Mouse (Mus musculus): ENCODE results near the gene Serpinb6a. TPM values are rescaled to one million over a fixed set of nuclear protein-coding genes. Genes with fewer than 3 reads are reported as not detected.
A peak's percentile ranks its signal among the peaks of the same experiment; 100 is the strongest.

Gene Serpinb6a
- 56.2 and 73.2 TPM in 2 replicates for polyA plus RNA-seq (2015; fragmentation: Nextera tagmentation; extraction: Ambion mirVana)

DNA sequence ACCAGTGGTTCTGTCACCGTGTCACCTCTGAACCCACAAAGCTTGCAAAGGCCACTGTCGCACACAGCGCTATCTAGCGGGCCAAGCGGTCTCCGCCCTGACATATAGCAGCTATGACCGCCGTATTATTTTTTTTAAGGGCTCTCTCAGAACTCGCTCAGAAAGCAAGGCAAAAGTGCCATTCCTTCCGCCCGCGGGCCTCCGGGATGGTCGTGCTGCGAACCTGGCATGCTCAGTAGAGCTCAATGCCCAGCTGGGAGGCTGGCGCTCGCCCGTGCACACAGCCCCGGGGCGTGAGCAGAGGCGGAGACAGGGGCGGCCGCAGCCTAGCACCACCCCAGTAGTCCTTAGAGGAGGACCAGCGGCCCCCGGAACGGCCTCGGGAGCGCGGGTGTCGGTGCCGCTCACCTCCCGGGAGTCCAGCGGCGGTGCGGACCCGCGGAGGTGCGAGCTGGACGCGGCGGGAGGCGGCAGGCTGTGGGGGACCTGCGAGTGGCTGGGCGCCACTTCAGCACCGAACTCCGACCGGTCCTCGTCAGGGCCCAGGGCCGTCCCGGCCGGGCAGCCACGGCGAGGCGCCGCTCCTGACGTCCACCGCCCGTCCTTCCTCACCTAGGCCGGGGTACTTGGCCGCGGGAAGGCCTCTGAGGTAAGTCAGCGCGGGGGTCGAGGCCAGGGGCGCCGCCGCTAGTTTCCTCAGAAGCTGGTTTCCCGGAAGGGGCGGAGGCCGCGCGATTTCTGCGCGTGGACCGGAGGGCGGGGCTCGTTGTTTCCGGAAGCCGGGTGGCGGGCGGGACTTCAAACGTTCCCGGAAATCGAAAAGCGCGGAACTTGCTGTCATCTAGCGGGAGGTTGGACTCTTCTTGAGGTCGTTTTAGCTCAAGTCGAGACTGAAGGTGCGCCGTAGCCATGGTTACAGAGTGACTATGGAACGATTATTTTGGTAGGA is at the start of gene Serpinb6a, which contains the start of gene Ripk1:
Gene Serpinb6a (minus strand): TSS at position 737 of the 949 bp plus-strand sequence.
Gene Ripk1 (plus strand): TSS at position 306 of the 949 bp plus-strand sequence.
- WGBS = under 1% methylated on average over 90 of the region's 92 CpGs
- H3K4me2 ChIP-seq (ENCODE audit: low read depth, low read length) = peak within 1 kb of the TSS; percentile 83
- ATAC-seq (ENCODE audit: low read depth) = peak; percentile 100
- H3K4me3 ChIP-seq (ENCODE audit: low read length) = peak within 1 kb of the TSS; percentile 95
- no peaks in the 10 kb centered on the region for H3K36me3 ChIP-seq (ENCODE audit: control insufficient read depth, insufficient read depth, low read length)
- no peaks in the 10 kb centered on the region for H3K9me3 ChIP-seq (ENCODE audit: control insufficient read depth, low read length)
- no peaks in the 10 kb centered on the region for H3K27me3 ChIP-seq (ENCODE audit: control insufficient read depth, insufficient read depth, low read depth, low read length)
- peak within 1 kb of the TSS; percentile 83 for H3K9ac ChIP-seq (ENCODE audit: low read length)
- H3K4me1 ChIP-seq (replicated peaks; ENCODE audit: control insufficient read depth, insufficient read depth, low read length) = peaks cover 3% of the 10 kb centered on the region; the same call in 1 of the 2 replicates
- H3K27ac ChIP-seq (ENCODE audit: low read length) = peak within 1 kb of the TSS; percentile 85

DNA sequence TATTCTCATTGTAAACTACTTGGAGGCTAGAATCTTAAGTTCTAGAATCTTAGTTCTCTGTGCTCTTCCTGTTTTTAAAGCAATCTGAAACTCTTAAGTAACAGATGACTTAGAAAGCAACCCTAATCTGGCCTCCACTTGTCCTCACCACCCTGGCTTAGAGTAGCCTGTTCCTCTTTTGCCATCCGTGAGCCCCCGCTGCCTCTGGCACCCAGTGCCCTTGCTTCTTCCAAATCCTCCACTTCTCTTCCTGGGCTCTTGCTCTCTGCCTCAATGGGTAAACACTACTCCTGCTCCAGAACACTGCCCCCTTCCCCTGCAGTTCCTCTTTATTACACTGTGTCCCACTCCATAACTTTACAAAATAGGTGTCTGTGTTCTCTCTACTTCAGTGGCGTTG is 49.1 kb upstream of the Serpinb6a start:
- Histone ChIP-seq H3K4me1 (replicated peaks; ENCODE audit: control insufficient read depth, insufficient read depth, low read length) (peaks cover 4% of the 10 kb centered on the region), H3K4me2 (ENCODE audit: low read depth, low read length) (no peak overlapping the region), H3K9me3 (ENCODE audit: control insufficient read depth, low read length) (no peaks in the 10 kb centered on the region), H3K36me3 (ENCODE audit: control insufficient read depth, insufficient read depth, low read length) (peaks cover 12% of the 10 kb centered on the region), H3K27me3 (ENCODE audit: control insufficient read depth, insufficient read depth, low read depth, low read length) (no peaks in the 10 kb centered on the region), H3K9ac (ENCODE audit: low read length) (no peak overlapping the region), H3K4me3 (ENCODE audit: low read length) (no peak overlapping the region), H3K27ac (ENCODE audit: low read length) (no peak overlapping the region)
- no peak for ATAC-seq (ENCODE audit: low read depth)
- WGBS = 82% methylated on average over 3 of the region's 3 CpGs

DNA sequence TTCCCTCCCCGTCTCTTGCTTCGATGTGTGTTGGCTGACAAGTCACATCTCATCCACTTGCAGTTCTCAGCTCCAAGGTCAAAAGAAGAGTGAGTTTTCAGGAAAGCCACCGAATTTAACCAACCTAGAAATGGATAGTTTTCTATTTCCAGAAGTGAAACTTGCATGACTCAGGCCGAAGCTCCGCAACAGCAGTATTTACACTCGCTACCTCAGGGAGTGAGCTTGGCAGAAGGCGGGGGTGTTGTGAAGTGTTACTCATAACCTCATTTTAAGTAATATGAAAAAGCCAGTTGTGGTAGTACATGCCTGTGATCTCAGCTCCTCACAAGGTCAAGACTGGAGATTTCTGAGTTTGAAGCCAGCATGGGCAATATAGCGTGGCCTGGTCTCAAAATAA is 47.9 kb upstream of the Serpinb6a start:
- no peak overlapping the region for H3K4me2 ChIP-seq (ENCODE audit: low read depth, low read length)
- no peak for ATAC-seq (ENCODE audit: low read depth)
- H3K9me3 ChIP-seq (ENCODE audit: control insufficient read depth, low read length) = no peaks in the 10 kb centered on the region
- peaks cover 6% of the 10 kb centered on the region; the same call in 1 of the 2 replicates for H3K36me3 ChIP-seq (ENCODE audit: control insufficient read depth, insufficient read depth, low read length)
- WGBS = 88% methylated on average over 8 of the region's 8 CpGs
- H3K27ac ChIP-seq (ENCODE audit: low read length) = no peak overlapping the region
- H3K4me3 ChIP-seq (ENCODE audit: low read length) = no peak overlapping the region
- H3K27me3 ChIP-seq (ENCODE audit: control insufficient read depth, insufficient read depth, low read depth, low read length) = no peaks in the 10 kb centered on the region
- peaks cover 5% of the 10 kb centered on the region for H3K4me1 ChIP-seq (replicated peaks; ENCODE audit: control insufficient read depth, insufficient read depth, low read length)
- no peak overlapping the region for H3K9ac ChIP-seq (ENCODE audit: low read length)

DNA sequence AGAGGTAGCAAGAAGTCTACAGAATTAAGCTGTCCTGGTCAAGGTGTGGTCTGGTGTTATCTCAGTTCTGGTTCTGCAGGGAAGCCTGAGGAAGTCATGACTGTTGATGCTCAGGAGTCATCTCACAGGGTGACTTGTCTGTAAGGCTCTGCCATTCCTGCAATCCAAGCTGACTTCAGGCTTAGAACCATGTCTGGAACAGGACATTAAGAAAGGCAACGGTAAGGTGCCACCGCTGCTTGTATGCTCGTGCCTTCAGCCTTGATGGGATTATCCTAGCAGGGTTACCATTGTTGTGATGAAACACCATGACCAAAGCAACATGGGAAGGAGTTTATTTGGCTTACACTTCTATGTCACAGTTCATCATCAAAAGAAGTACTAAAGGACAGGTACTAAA is 44.9 kb upstream of the Serpinb6a start:
- Histone ChIP-seq H3K36me3 (ENCODE audit: control insufficient read depth, insufficient read depth, low read length) (peaks cover 4% of the 10 kb centered on the region; the same call in 1 of the 2 replicates), H3K4me2 (ENCODE audit: low read depth, low read length) (no peak overlapping the region), H3K4me3 (ENCODE audit: low read length) (no peak overlapping the region), H3K27me3 (ENCODE audit: control insufficient read depth, insufficient read depth, low read depth, low read length) (no peaks in the 10 kb centered on the region), H3K4me1 (replicated peaks; ENCODE audit: control insufficient read depth, insufficient read depth, low read length) (0 out of 2 replicates have a peak, but pooled peaks cover 2% of the 10 kb centered on the region), H3K27ac (ENCODE audit: low read length) (no peak overlapping the region), H3K9ac (ENCODE audit: low read length) (no peak overlapping the region), H3K9me3 (ENCODE audit: control insufficient read depth, low read length) (no peaks in the 10 kb centered on the region)
- ATAC-seq (ENCODE audit: low read depth) = no peak
- WGBS = 83% methylated on average over 3 of the region's 3 CpGs

- Histone ChIP-seq H3K9me3 (ENCODE audit: control insufficient read depth, low read length) (no peaks in the 10 kb centered on the region), H3K27ac (ENCODE audit: low read length) (no peak overlapping the region), H3K4me1 (replicated peaks; ENCODE audit: control insufficient read depth, insufficient read depth, low read length) (0 out of 2 replicates have a peak, but pooled peaks cover 2% of the 10 kb centered on the region), H3K36me3 (ENCODE audit: control insufficient read depth, insufficient read depth, low read length) (peaks cover 4% of the 10 kb centered on the region; the same call in 1 of the 2 replicates), H3K4me3 (ENCODE audit: low read length) (no peak overlapping the region), H3K27me3 (ENCODE audit: control insufficient read depth, insufficient read depth, low read depth, low read length) (no peaks in the 10 kb centered on the region), H3K4me2 (ENCODE audit: low read depth, low read length) (no peak overlapping the region), H3K9ac (ENCODE audit: low read length) (no peak overlapping the region)
- WGBS = 36% methylated on average over 11 of the region's 11 CpGs
- peak; percentile 94 for ATAC-seq (ENCODE audit: low read depth)
These were observed 43.9 kb upstream of the Serpinb6a start for GRCm38 (mm10) chr13:34046421-34047012.

GRCm38 (mm10) chr13:34045511-34046249 is 43.1 kb upstream of the Serpinb6a start:
- WGBS = 51% methylated on average over 5 of the region's 5 CpGs
- no peak for ATAC-seq (ENCODE audit: low read depth)
- Histone ChIP-seq H3K27ac (ENCODE audit: low read length) (no peak overlapping the region), H3K4me2 (ENCODE audit: low read depth, low read length) (no peak overlapping the region), H3K9ac (ENCODE audit: low read length) (no peak overlapping the region), H3K27me3 (ENCODE audit: control insufficient read depth, insufficient read depth, low read depth, low read length) (no peaks in the 10 kb centered on the region), H3K36me3 (ENCODE audit: control insufficient read depth, insufficient read depth, low read length) (peaks cover 4% of the 10 kb centered on the region; the same call in 1 of the 2 replicates), H3K4me3 (ENCODE audit: low read length) (no peak overlapping the region), H3K9me3 (ENCODE audit: control insufficient read depth, low read length) (no peaks in the 10 kb centered on the region), H3K4me1 (replicated peaks; ENCODE audit: control insufficient read depth, insufficient read depth, low read length) (0 out of 2 replicates have a peak, but pooled peaks cover 2% of the 10 kb centered on the region)

DNA sequence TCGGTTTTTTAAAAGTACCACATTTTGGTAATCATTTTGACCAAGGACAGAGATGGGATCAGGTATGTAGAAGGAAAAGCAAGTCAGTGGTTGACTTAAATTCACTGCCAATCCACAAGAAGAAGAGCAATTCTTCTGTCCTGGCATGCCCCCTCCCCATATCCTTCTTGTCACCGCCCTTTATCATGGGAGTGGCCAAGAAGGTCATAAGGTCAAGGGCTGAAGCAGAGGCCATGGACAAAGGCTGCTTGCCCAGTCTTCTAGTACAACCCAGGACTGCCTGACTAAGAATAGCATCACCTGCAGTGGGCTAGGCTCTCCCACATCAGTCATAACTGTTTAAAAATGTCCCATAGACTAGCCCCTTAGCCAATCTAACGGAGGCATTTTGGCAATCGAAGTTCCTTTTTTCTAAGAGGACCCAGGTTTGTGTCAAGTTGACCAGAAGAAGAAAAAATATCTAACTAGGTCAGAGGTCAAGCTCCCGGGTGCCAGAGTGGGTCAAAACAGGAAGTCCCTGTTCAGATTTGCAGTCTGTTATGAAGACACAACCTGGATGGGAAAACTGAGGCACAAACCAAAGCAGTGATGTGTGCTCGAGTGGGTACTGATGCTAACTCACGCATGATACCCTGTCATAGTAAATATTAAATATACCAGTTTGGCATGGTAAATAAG is 41.3 kb upstream of the Serpinb6a start:
- Histone ChIP-seq H3K4me2 (ENCODE audit: low read depth, low read length) (no peak overlapping the region), H3K36me3 (ENCODE audit: control insufficient read depth, insufficient read depth, low read length) (no peaks in the 10 kb centered on the region), H3K27me3 (ENCODE audit: control insufficient read depth, insufficient read depth, low read depth, low read length) (no peaks in the 10 kb centered on the region), H3K9ac (ENCODE audit: low read length) (no peak overlapping the region), H3K4me3 (ENCODE audit: low read length) (no peak overlapping the region), H3K4me1 (replicated peaks; ENCODE audit: control insufficient read depth, insufficient read depth, low read length) (peaks cover 6% of the 10 kb centered on the region), H3K9me3 (ENCODE audit: control insufficient read depth, low read length) (no peaks in the 10 kb centered on the region), H3K27ac (ENCODE audit: low read length) (no peak overlapping the region)
- no peak for ATAC-seq (ENCODE audit: low read depth)
- 64% methylated on average over 7 of the region's 7 CpGs for WGBS

- H3K9me3 ChIP-seq (ENCODE audit: control insufficient read depth, low read length) = no peaks in the 10 kb centered on the region
- H3K27ac ChIP-seq (ENCODE audit: low read length) = no peak overlapping the region
- 91% methylated on average over 3 of the region's 3 CpGs for WGBS
- peaks cover 20% of the 10 kb centered on the region for H3K4me1 ChIP-seq (replicated peaks; ENCODE audit: control insufficient read depth, insufficient read depth, low read length)
- H3K27me3 ChIP-seq (ENCODE audit: control insufficient read depth, insufficient read depth, low read depth, low read length) = no peaks in the 10 kb centered on the region
- no peak overlapping the region for H3K4me2 ChIP-seq (ENCODE audit: low read depth, low read length)
- no peaks in the 10 kb centered on the region for H3K36me3 ChIP-seq (ENCODE audit: control insufficient read depth, insufficient read depth, low read length)
- ATAC-seq (ENCODE audit: low read depth) = no peak
- no peak overlapping the region for H3K9ac ChIP-seq (ENCODE audit: low read length)
- no peak overlapping the region for H3K4me3 ChIP-seq (ENCODE audit: low read length)
These were observed 37.5 kb upstream of the Serpinb6a start for GRCm38 (mm10) chr13:34040091-34040490.

Data from lung, embryonic 16.5 days (tissue).